Mouse (Mus musculus) bone marrow macrophage, adult 2 months (primary cell): Measurements from ENCODE around the gene Jkamp. TPM values are rescaled to one million over a fixed set of nuclear protein-coding genes. Genes with fewer than 3 reads are reported as not detected.
"Not testable (repeated sequence)": the region's sequence is repeated elsewhere in the genome, so short reads cannot be mapped to it uniquely, and the experiment has no call there.

ENCODE experiments used
- H3K27ac ChIP-seq: 2 replicates; pipeline ENCODE4 v1.5.1; 2012; ENCODE audit warnings: low read depth, low read length; ENCODE audit not compliant: insufficient read depth
- H3K4me1 ChIP-seq: 2 replicates; pipeline ENCODE4 v1.6.1; 2012; ENCODE audit warnings: low read length; ENCODE audit not compliant: control insufficient read depth, insufficient read depth
- H3K4me3 ChIP-seq: 2 replicates; pipeline ENCODE4 v1.5.1; 2012; ENCODE audit warnings: mild to moderate bottlenecking, low read length, moderate library complexity; ENCODE audit not compliant: insufficient read depth
- CTCF ChIP-seq: IDR thresholded peaks from 2 replicates; pipeline ENCODE4 v1.5.1; 2012; ENCODE audit warnings: low read depth, mild to moderate bottlenecking, low read length, moderate library complexity
- POLR2A ChIP-seq: IDR thresholded peaks from 2 replicates; pipeline ENCODE4 v1.6.1; 2012; ENCODE audit warnings: mild to moderate bottlenecking, low read depth, low read length, borderline replicate concordance
- polyA plus RNA-seq: library from polyadenylated mRNA; stranded (reverse); fragments of >200 nt; gene quantifications from 2 replicates; pipeline ENCODE4 v1.2.4, GENCODE M21; 2012; ENCODE audit not compliant: missing spikeins, insufficient read depth, insufficient read length

The Jkamp gene
- polyA plus RNA-seq: 29.7 and 31.8 TPM in 2 replicates

DNA sequence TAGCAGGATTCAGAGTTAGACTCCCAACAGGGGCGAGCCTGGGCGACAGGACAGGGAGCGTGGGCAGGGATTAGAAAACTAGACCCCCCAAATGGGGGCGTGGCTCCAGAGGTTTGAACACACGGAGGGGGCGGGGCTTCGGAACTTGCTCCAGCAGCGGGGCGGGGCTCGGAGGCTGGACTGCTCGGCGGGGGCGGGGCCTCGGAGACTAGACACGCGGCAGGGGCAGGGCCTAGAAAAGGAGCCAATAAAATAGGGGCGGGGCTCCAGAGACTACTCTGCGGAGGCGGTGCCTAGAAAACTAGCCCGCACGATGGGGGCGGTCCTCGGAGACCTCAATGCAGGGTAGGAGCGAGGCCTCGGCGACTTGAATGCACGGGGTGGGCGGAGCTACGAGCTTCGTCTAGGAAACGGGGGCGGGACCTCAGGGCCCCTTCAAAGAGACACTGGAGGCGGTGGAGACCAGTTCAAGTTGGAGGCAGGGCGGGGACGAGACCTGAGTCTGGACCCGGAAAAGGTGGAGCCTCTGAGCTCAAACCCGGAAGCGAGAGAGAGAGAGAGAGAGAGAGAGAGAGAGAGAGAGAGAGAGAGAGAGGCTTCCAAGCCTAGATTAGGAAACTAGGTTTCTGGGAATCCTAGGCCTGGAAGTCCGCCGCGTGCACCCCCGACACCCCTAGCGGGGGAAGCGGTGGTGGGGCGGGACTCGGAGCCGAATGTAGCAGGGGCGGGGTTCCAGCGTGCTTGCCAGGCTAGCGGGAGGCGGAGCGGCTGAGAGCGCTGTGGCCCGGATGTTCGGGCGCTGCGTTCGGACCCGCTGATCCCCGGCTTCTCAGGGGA lies at the start of gene Jkamp, which contains the start of gene L3hypdh:
Gene Jkamp (plus strand): TSS at position 261 of the 837 bp plus-strand sequence.
Gene L3hypdh (minus strand): TSS at position 111 of the 837 bp plus-strand sequence.
- H3K27ac ChIP-seq: peak within 1 kb of the TSS; percentile 94
- peaks cover 16% of the 10 kb centered on the region for H3K4me1 ChIP-seq
- peak within 1 kb of the TSS; percentile 75 for H3K4me3 ChIP-seq
- TF ChIP-seq CTCF: no peak
- TF ChIP-seq POLR2A: no peak

DNA sequence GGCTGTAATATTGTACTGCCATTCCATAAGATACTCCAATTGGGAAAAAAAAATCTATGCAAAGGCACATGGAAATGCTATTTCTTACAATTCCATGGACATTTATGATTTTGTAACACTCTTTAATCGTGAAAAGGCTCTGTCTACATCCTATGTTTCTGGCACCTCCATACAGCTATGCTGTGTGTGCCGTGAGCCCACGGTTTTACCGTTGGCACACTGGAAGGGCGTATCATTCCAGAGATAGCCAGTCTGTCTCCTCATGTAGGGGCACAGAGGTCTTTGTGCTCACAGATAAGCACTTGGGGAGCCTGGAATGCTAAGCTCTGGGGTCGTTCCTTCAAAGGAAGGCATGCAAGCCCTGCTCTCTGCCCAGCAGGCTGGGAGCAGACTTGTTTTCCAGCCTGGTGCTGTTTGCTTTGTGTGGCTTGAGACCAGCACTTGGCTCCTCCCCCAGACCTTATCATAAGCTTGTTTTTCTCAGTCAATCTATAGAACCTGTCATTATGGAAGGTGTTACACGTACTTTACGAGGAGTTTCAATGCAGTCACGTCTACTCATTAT lies 49.2 kb upstream of the Jkamp start:
- Histone ChIP-seq H3K27ac (no peak overlapping the region), H3K4me3 (no peak overlapping the region), H3K4me1 (no peaks in the 10 kb centered on the region)
- TF ChIP-seq CTCF: no peak
- no peak for TF ChIP-seq POLR2A

DNA sequence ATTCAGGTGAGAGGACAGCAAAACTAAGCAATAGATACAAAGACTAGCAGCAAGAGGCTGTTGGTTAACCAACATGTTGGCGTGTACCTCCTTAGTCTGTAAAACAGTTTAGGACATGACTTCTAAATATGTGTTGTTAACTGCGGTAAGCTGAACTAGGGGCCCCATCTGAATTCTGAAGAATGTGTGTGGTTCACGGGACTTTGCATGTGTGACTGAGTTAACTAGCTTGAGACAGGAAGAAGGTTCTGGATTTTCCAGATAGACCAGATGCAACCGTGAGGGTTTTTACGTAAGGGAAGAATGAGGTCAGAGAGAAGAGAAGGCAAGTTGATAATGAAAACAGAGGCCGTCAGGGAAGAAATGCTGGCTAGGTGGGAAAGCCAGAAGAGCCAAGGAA lies 48.3 kb upstream of the Jkamp start:
- no peak overlapping the region for H3K4me3 ChIP-seq
- no peaks in the 10 kb centered on the region for H3K4me1 ChIP-seq
- TF ChIP-seq POLR2A (no peak), CTCF (no peak)
- no peak overlapping the region for H3K27ac ChIP-seq

DNA sequence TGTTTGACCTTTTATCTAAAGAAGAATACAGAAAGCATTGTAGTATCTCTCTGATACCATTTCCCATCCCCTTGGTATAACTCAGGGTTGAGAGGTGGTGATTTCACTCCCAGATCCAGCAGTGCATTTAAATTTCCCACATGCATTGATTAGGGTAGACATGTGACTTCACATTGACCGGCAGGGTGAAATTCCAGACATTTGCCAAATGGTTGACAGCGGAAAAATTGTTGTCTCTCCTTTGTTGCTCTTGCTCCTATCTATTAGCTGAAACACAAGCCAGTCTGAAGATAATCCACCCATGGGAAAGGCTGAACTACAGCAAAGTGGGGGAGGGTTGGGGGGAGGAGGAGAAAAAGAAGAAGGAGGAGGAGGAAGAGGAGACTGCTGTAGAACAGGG lies 46.5 kb upstream of the Jkamp start:
- Histone ChIP-seq H3K4me3 (no peak overlapping the region), H3K27ac (no peak overlapping the region), H3K4me1 (no peaks in the 10 kb centered on the region)
- TF ChIP-seq CTCF (no peak), POLR2A (no peak)

DNA sequence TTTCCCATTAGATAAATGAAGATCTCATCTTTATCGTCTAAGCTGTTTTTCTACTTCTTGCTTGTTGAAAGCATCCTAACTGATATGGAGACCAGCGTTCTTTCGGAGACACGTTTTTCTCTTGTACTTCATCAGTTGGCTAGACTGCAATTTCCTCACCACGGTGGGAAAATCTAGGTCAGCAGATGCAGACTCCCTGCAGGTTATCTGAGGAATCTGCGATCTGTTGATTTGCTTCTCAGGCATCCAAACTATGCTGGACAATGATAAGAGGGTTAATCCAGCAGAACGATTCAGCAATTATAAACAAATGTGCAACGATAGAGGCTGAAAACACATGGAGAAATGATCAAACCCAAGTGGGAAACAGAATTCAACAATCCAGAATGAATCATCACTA lies 45.9 kb upstream of the Jkamp start:
- H3K4me1 ChIP-seq: no peaks in the 10 kb centered on the region
- no peak for TF ChIP-seq CTCF
- TF ChIP-seq POLR2A: no peak
- H3K4me3 ChIP-seq: no peak overlapping the region
- H3K27ac ChIP-seq: no peak overlapping the region

DNA sequence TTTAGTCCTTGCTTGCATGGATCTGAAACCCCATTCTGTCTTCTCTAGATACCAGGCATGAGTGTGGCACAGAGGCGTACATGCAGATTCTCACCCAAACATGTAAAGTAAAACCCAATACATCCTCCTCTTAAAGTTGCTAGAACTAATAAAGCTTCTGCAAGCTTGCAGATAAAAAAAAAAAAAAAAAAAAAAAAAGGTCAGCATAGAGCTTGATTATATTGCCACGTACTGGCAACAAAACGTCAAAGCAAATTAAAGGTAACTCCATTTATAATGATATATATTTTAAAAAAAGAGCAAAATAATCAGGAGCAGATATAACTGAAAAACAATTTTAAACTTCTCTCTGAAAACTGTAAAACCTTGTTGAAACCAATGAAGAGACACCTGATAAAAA lies 44.2 kb upstream of the Jkamp start:
- no peak overlapping the region for H3K27ac ChIP-seq
- TF ChIP-seq CTCF: no peak
- TF ChIP-seq POLR2A: no peak
- no peaks in the 10 kb centered on the region for H3K4me1 ChIP-seq
- no peak overlapping the region for H3K4me3 ChIP-seq

DNA sequence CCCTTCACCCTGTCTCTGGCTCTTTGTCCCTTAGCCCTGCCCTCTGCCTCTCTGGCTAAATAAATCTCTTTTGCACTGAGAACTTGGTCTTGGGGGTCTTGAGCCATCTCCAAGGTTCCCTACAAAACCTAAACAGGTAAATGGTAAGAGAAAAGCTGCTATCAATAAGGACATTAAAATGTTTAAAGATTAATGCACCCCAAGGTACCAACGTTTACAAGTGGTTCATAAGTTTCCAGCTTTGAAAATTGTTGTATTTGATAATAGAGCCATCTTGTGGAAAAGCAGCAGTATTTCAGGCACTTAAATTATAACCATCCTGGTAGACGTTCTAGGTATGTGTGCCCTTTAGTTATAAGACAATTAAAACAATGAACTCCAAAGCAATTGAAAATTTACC lies 37.9 kb upstream of the Jkamp start:
- Histone ChIP-seq H3K27ac (no peak overlapping the region), H3K4me3 (no peak overlapping the region), H3K4me1 (no peaks in the 10 kb centered on the region)
- no peak for TF ChIP-seq POLR2A
- no peak for TF ChIP-seq CTCF

DNA sequence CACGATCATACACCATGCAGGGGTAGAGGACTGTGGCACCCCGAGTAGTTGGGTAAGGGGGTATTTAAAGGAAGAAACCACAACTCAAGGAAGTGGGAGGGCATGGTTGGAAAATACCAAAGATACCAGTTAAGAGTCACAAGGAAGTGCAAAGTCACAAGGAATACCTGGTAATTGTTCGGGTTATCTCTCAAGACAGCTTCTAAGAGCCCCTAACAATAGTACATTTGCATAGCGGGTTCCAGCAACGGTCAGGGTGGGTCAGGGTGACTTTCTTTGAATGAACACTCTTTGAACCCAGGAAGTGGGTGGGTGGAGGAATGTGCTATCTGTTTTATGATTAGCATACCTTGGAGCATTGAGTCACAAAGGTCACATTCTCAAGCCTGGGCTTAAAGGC lies 35.2 kb upstream of the Jkamp start:
- not testable (repeated sequence) for H3K27ac ChIP-seq, H3K4me3 ChIP-seq, H3K4me1 ChIP-seq

DNA sequence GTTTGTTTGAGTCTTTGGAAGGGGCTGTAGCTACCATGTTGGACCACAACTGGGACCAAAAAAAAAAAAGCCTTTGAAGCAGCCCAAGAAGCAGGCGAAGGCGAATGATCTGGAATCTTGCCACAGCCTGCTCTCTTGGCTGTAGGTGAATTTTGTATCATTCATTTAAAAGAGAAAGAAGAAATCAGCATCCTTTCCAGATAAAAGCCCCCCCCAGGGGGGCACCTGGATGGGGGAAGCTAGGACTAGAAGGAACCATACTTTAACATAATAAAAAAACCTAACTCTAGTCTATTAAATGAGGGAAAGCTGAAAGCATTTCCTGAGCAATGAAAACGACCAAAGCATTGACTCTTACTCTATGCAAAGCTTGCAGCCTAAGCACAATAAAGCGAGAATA lies 34.6 kb upstream of the Jkamp start:
- Histone ChIP-seq H3K4me1 (no peaks in the 10 kb centered on the region), H3K27ac (no peak overlapping the region), H3K4me3 (no peak overlapping the region)
- TF ChIP-seq CTCF: no peak
- no peak for TF ChIP-seq POLR2A

DNA sequence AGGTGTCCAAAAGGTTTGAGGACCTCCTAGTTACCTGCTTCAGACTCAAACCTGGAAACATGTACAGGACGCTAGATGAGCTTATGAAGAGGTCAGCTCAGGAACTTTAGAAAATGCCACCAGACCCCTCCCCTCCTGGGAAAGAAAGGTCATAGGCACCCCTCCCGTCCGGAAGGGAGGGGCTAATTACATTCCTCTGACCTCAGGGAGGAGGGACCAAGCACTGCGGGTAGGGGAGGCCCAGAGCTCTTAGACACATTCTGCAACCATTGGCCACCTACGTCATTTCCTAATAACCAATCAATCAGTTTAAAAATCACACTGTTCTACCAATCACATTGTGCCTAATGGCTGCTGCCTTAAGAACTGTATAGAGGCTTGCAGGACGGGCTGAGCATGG lies 32.8 kb upstream of the Jkamp start:
- TF ChIP-seq CTCF (no peak), POLR2A (no peak)
- Histone ChIP-seq H3K4me3 (no peak overlapping the region), H3K27ac (no peak overlapping the region), H3K4me1 (no peaks in the 10 kb centered on the region)
